Mouse (Mus musculus): Measurements from ENCODE around the gene Mup15. TPM values are rescaled to one million over a fixed set of nuclear protein-coding genes. Genes with fewer than 3 reads are reported as not detected.
"Not testable (repeated sequence)": the region's sequence is repeated elsewhere in the genome, so short reads cannot be mapped to it uniquely, and the experiment has no call there.

The Mup15 gene
- not detected in 2 replicates for polyA plus RNA-seq (2014; fragmentation: Nextera tagmentation; extraction: Ambion mirVana)

- not testable (repeated sequence) for H3K36me3 ChIP-seq (ENCODE audit: insufficient read depth); H3K9me3 ChIP-seq (ENCODE audit: low read depth, low read length); H3K9ac ChIP-seq; H3K4me3 ChIP-seq (ENCODE audit: low read depth, low read length); H3K4me1 ChIP-seq (ENCODE audit: insufficient read depth); H3K4me2 ChIP-seq; H3K27me3 ChIP-seq (ENCODE audit: insufficient read depth, low read length); H3K27ac ChIP-seq (ENCODE audit: low read depth); DNase-seq; ATAC-seq (ENCODE audit: insufficient read depth)
- no CpG with 5 or more reads among the region's 4 CpGs for WGBS
Measured at GRCm38 (mm10) chr4:61439643-61440042, at the start of gene Mup15. TSS of gene Mup15 (minus strand) at chr4:61439743.

Other genes starting within 250 kb of the Mup15 start
- not detected in 2 replicates for gene Mup13, start 211.5 kb downstream of the Mup15 start, polyA plus RNA-seq (2014; fragmentation: Nextera tagmentation; extraction: Ambion mirVana)
- not detected in 2 replicates for gene Mup14, start 135.7 kb downstream of the Mup15 start, polyA plus RNA-seq (2014; fragmentation: Nextera tagmentation; extraction: Ambion mirVana)
- gene Mup16, start 79.8 kb upstream of the Mup15 start, polyA plus RNA-seq (2014; fragmentation: Nextera tagmentation; extraction: Ambion mirVana) = not detected in 2 replicates
- gene Mup17, start 156.1 kb upstream of the Mup15 start, polyA plus RNA-seq (2014; fragmentation: Nextera tagmentation; extraction: Ambion mirVana) = not detected in 2 replicates
- not detected in 2 replicates for gene Mup18, start 234.4 kb upstream of the Mup15 start, polyA plus RNA-seq (2014; fragmentation: Nextera tagmentation; extraction: Ambion mirVana)